13 mouse cellular contexts compared by ENCODE assay signal in genomic region chr5:63831054-63831453, GRCm38 (mm10). TPM values are rescaled to one million over a fixed set of nuclear protein-coding genes. Genes with fewer than 3 reads are reported as not detected.
DNase-seq lines count a peak whose midpoint lies in the region; ATAC-seq and TF ChIP-seq lines count a peak whose summit lies in the region.
"Had no signal": no experiment of that assay in that cellular context is flagged by ENCODE, and none has a peak within 500 bp of the region (broad histone marks: within the 10 kb centered on the region; RNA-seq: fewer than 3 reads in every experiment).

No protein-coding gene starts in this region.

- no peaks in the 10 kb centered on the region for H3K9me3 ChIP-seq in lung, embryonic 14.5 days (ENCODE audit: low read depth, low read length)
- H3K9me3 ChIP-seq in liver, postnatal 0 days (ENCODE audit: low read length) = no peaks in the 10 kb centered on the region
- H3K9me3 ChIP-seq in stomach, embryonic 15.5 days = no peaks in the 10 kb centered on the region
- H3K9me3 ChIP-seq: heart, embryonic 12.5 days; hindbrain, embryonic 12.5 days had no signal

- TF ChIP-seq POLR2A in bone marrow macrophage, adult 2 months (IDR thresholded peaks at IDR 0.05; ENCODE audit: borderline replicate concordance, low read depth, low read length) = no peak

- H3K4me2 ChIP-seq in lung, embryonic 14.5 days = no peak overlapping the region
- H3K4me2 ChIP-seq in liver, postnatal 0 days (ENCODE audit: low read depth, low read length) = peak overlapping the region; percentile 52
- no peak overlapping the region for H3K4me2 ChIP-seq in stomach, embryonic 15.5 days
- H3K4me2 ChIP-seq: heart, embryonic 12.5 days; hindbrain, embryonic 12.5 days had no signal

- no peak for ATAC-seq in lung, embryonic 14.5 days (ENCODE audit: insufficient read depth)
- no peak for ATAC-seq in liver, postnatal 0 days
- ATAC-seq in stomach, embryonic 15.5 days (ENCODE audit: insufficient read depth, low FRiP score, low read depth) = no peak

- DNase-seq in lung, embryonic 14.5 days = peak; percentile 8
- DNase-seq in lung, adult 18-20 months = no peak
- DNase-seq in liver, postnatal 0 days = no peak
- DNase-seq in layer of hippocampus, adult 8-10 months (ENCODE audit: low spot score in 2 of 2) = no peak
- no peak for DNase-seq in heart, postnatal 10 days
- DNase-seq: adrenal gland, postnatal 36 days; cerebellum, adult 2 months; kidney, postnatal 36 days; thymus, postnatal 36 days had no signal

- H3K9ac ChIP-seq in lung, embryonic 14.5 days = no peak overlapping the region
- no peak overlapping the region for H3K9ac ChIP-seq in liver, postnatal 0 days (replicated peaks)
- H3K9ac ChIP-seq in stomach, embryonic 15.5 days = no peak overlapping the region
- H3K9ac ChIP-seq: heart, embryonic 12.5 days; hindbrain, embryonic 12.5 days had no signal

- intact Hi-C loops in heart, postnatal 10 days (cut with DNase I) = no loop called here

- WGBS in lung, embryonic 14.5 days = 67% methylated on average over 4 of the region's 4 CpGs
- WGBS in liver, postnatal 0 days (ENCODE audit: insufficient replicate concordance) = 41% methylated on average over 4 of the region's 4 CpGs
- WGBS in stomach, embryonic 15.5 days = 49% methylated on average over 4 of the region's 4 CpGs

- no peaks in the 10 kb centered on the region for H3K36me3 ChIP-seq in lung, embryonic 14.5 days (ENCODE audit: insufficient read depth)
- H3K36me3 ChIP-seq in liver, postnatal 0 days (replicated peaks; ENCODE audit: insufficient read depth, low read length) = no peaks in the 10 kb centered on the region
- H3K36me3 ChIP-seq in stomach, embryonic 15.5 days = no peaks in the 10 kb centered on the region
- H3K36me3 ChIP-seq: heart, embryonic 12.5 days; hindbrain, embryonic 12.5 days had no signal

- H3K27me3 ChIP-seq in lung, embryonic 14.5 days (ENCODE audit: insufficient read depth, low read length) = no peaks in the 10 kb centered on the region
- H3K27me3 ChIP-seq in liver, postnatal 0 days (ENCODE audit: insufficient read depth, low read length) = no peaks in the 10 kb centered on the region
- no peaks in the 10 kb centered on the region for H3K27me3 ChIP-seq in stomach, embryonic 15.5 days (replicated peaks)
- H3K27me3 ChIP-seq: heart, embryonic 12.5 days; hindbrain, embryonic 12.5 days had no signal

- H3K4me1 ChIP-seq in lung, embryonic 14.5 days (ENCODE audit: insufficient read depth) = peaks cover 10% of the 10 kb centered on the region; the same call in 1 of the 2 replicates
- peaks cover 37% of the 10 kb centered on the region for H3K4me1 ChIP-seq in bone marrow macrophage, adult 2 months (ENCODE audit: control insufficient read depth, insufficient read depth, low read length)
- H3K4me1 ChIP-seq in liver, postnatal 0 days (ENCODE audit: insufficient read depth) = peaks cover 57% of the 10 kb centered on the region
- peaks cover 12% of the 10 kb centered on the region; the same call in 1 of the 2 replicates for H3K4me1 ChIP-seq in stomach, embryonic 15.5 days

- H3K27ac ChIP-seq in lung, embryonic 14.5 days (ENCODE audit: low read depth) = peak overlapping the region; percentile 15
- H3K27ac ChIP-seq in bone marrow macrophage, adult 2 months (ENCODE audit: insufficient read depth, low read depth, low read length) = peak overlapping the region; percentile 68
- H3K27ac ChIP-seq in liver, postnatal 0 days (ENCODE audit: low read depth) = peak overlapping the region; percentile 53
- peak overlapping the region; percentile 76; the same call in 1 of the 2 replicates for H3K27ac ChIP-seq in stomach, embryonic 15.5 days
- H3K27ac ChIP-seq: hindbrain, embryonic 12.5 days had no signal

- no peak for TF ChIP-seq EP300 in liver, postnatal 0 days (IDR thresholded peaks at IDR 0.05; ENCODE audit: low read depth)

- TF ChIP-seq CTCF in lung, embryonic 14.5 days (IDR thresholded peaks at IDR 0.05; ENCODE audit: low read depth) = no peak
- TF ChIP-seq CTCF in bone marrow macrophage, adult 2 months (IDR thresholded peaks at IDR 0.05; ENCODE audit: low read depth, low read length) = no peak
- no peak for TF ChIP-seq CTCF in liver, postnatal 0 days (IDR thresholded peaks at IDR 0.05; ENCODE audit: low read depth)

- H3K4me3 ChIP-seq in lung, embryonic 14.5 days (ENCODE audit: low read depth, low read length) = no peak overlapping the region
- H3K4me3 ChIP-seq in bone marrow macrophage, adult 2 months (ENCODE audit: insufficient read depth, low read length) = no peak overlapping the region
- no peak overlapping the region for H3K4me3 ChIP-seq in liver, postnatal 0 days (ENCODE audit: low read depth, low read length)
- no peak overlapping the region for H3K4me3 ChIP-seq in stomach, embryonic 15.5 days (replicated peaks)
- H3K4me3 ChIP-seq: heart, embryonic 12.5 days; hindbrain, embryonic 12.5 days had no signal

RNA-seq across cellular contexts. Expression of gene 0610040J01Rik, which starts 18.9 kb away (rescaled TPM):
- polyA plus RNA-seq in lung, embryonic 14.5 days (2014; fragmentation: Nextera tagmentation; extraction: Ambion mirVana) = 15.9 and 16.7 TPM in 2 replicates
- polyA plus RNA-seq in bone marrow macrophage, adult 2 months (2012; ENCODE audit: insufficient read depth, insufficient read length, missing spikeins) = 0.91 and 0.93 TPM in 2 replicates
- 26.8 and 31.7 TPM in 2 replicates for polyA plus RNA-seq in liver, postnatal 0 days (2015; fragmentation: Nextera tagmentation; extraction: Ambion mirVana)
- polyA plus RNA-seq in stomach, embryonic 15.5 days (2015; fragmentation: Nextera tagmentation; extraction: Ambion mirVana) = 44.8 and 54.4 TPM in 2 replicates
- total RNA-seq in layer of hippocampus, adult 8-10 months (2022) = 1 to 10 TPM; 3.5 to 5.6 (median 4.5) TPM
- 1 to 10 TPM in 1 of 2 experiments, under 1 TPM in 1; 0.93 to 1.2 TPM for total RNA-seq in heart, postnatal 10 days (2021)

Comparison
In these comparisons a context has a peak if more than half of its experiments do, and no peak if none do; other contexts are left out.
1. H3K27ac ChIP-seq: peak in every context shown above with its lines; median percentile 76 in stomach, embryonic 15.5 days; 68 in bone marrow macrophage, adult 2 months; 53 in liver, postnatal 0 days; 15 in lung, embryonic 14.5 days.